Mouse (Mus musculus) spleen, postnatal 10 days (tissue): ENCODE measurements around the gene Wfdc6b.
"Not testable (repeated sequence)": the region's sequence is repeated elsewhere in the genome, so short reads cannot be mapped to it uniquely, and the experiment has no call there.

ENCODE experiments used
- DNase-seq, 2 experiments: peaks; one replicate each; pipeline ENCODE4 v3.0.0; 2021 to 2022; ENCODE audit warnings: low spot score in 2 of 2

Wfdc6b gene

DNA sequence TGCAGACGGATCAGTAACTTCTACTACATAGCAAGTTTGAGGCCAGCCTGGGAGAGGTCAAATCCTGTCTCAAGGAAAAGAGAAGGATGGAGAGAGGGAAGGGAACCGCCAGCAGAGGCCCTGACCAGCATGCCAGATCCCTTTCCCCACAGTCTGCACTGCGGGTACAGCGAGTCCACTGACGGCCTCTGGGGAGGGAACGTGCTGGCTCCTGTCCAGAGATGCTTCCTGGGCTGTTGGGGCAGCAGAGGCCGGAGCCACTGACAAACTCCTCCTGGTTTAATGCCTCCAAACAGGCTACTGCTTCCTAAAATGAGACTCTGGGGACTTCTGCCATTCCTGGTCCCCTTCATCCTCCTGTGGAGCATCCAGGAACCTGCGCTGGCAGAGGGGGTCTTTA lies at the start of gene Wfdc6b, which contains the start of gene Wfdc8:
TSS of gene Wfdc6b (plus strand) at position 52 of the 400 bp plus-strand sequence.
TSS of gene Wfdc8 (minus strand) at position 156 of the 400 bp plus-strand sequence.
- DNase-seq: not testable (repeated sequence)

DNA sequence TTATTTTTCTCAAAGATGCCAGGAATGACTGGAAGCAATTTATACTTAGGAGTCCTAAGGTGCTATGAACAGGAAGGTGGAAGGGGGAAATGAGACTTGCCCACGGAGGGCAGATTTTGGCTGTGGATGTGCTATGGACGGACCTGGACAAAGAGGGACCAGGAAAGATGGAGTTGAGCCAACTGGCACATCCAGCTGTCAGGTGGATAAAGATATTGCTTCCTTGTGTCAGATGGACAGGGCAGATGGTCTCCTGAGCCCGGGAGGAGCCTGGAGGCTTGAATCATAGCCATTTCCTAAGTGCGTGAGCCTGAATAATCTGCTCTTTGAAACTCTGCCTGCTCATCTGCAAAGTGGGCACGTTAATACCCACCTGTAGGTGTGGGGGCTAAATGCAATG lies 49.0 kb upstream of the Wfdc6b start:
- DNase-seq: no peak

GRCm38 (mm10) chr2:164566997-164567396 lies 46.3 kb upstream of the Wfdc6b start:
- peak in 1 of 2 experiments; percentile 28 for DNase-seq

- DNase-seq: no peak
These were observed 45.9 kb upstream of the Wfdc6b start for GRCm38 (mm10) chr2:164567460-164567859.

GRCm38 (mm10) chr2:164573359-164573758 lies 40.0 kb upstream of the Wfdc6b start, which contains the start of gene Spint3:
TSS of gene Spint3 (minus strand) at chr2:164573459.
- DNase-seq: not testable (repeated sequence)

- DNase-seq: not testable (repeated sequence)
These were observed 28.1 kb upstream of the Wfdc6b start, which contains the start of gene Wfdc6a for GRCm38 (mm10) chr2:164585025-164585725. TSS of gene Wfdc6a (minus strand) at chr2:164585447.

DNA sequence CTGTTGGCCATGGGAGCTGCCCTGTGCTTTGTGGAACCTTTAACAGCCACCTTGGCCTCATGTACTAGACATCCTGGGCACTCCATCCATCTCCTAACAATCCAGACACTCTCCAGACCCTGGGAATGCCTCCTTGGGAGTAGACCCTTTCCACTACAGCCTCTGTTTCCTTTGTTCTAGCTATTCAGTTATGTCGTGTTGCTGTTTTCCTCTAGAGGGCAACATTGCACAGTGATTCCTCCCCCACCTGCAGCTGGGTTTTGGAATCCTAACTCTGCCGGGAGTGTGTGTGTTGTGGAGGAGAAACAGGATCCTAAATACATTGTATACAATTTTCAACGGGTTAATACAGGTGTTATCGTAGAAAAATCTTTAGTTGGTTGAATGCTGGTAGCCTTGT lies 21.3 kb upstream of the Wfdc6b start:
- DNase-seq: no peak

DNA sequence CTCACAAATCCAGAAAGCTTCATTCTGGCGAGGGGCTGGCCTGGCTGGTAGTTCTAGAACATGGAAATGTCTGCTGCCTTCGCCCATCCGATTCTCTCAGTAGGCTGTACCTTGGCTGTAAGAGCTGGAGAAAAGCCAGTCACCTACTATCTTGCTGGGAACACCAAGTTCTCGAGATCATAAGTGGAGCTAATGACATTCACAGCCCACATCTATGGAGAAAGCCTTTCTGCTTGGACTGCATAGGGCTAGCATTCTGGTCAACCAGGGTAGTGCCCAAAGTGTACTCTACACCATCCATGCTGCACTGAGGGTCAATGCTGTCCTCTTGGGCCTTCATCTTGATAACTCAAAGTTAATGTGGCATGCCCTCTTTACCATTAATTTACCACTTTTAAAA lies 19.8 kb upstream of the Wfdc6b start, which contains the start of gene Eppin:
TSS of gene Eppin (minus strand) at position 101 of the 400 bp plus-strand sequence.
- no peak for DNase-seq

- DNase-seq: no peak
These were observed 13.1 kb upstream of the Wfdc6b start for GRCm38 (mm10) chr2:164600179-164600578.

DNA sequence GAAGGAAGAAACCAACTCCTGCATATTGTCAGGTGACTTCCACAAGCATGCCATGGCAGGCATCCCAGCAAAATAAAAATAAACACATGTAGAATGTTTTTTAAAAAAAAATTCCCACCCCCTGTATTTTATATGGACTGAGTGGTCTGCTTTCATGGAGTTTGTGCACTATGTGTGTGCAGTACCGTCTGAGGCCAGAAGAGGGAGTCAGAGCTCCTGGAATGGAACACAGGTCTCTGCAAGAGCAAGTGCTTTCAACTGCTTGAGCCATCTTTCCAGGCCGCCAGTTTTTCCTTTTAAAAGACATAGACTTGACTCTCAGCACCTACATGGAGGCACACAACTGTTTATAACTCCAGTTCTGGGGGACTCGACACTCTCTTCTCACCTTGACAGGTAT lies 9.8 kb upstream of the Wfdc6b start:
- no peak for DNase-seq

- no peak for DNase-seq
These were observed 8.9 kb upstream of the Wfdc6b start for GRCm38 (mm10) chr2:164604411-164604810.

GRCm38 (mm10) chr2:164608781-164609180 lies 4.5 kb upstream of the Wfdc6b start:
- no peak for DNase-seq

- no peak for DNase-seq
These were observed 2.1 kb downstream of the Wfdc6b start for GRCm38 (mm10) chr2:164615386-164615785.

- no peak for DNase-seq
These were observed 5.7 kb downstream of the Wfdc6b start for GRCm38 (mm10) chr2:164619050-164619449.

DNA sequence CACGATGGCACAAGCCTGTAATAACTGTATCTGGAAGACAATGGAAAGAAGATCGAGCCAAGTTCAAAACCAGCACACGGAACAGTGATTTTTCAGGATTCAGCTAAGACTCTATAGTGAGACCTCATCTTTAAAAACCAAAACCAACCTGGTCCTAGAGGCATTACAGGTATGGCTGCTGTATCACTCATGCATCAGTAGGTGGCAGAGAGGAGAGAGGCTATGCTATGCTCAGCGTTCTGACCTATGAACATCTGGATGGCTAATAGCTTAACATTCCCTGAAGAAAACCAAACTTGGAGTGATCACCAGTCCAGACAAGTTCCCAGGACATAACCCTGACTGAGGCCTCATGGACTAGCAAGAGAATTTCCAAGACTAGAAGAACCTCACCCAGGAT lies 8.5 kb downstream of the Wfdc6b start:
- DNase-seq: no peak

DNA sequence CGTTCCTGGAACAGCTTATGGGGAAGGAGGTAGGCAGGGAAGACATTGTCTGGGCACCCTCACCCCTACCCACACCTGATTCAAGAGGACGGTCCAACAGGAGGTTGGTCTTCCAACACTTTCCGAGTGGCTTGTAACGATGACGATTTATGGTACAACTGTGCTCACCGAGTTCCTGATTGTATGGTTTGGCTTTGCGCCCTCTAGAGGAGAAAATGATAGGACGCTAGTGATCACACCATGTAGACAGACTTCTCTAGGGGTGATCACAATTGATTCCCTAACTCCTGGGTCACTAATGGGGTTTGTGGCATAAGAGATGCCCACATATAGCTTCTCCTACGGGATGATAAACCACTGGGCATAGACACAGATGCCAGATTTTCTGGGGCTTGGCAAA lies 21.9 kb downstream of the Wfdc6b start:
- DNase-seq: no peak

GRCm38 (mm10) chr2:164638696-164639095 lies 25.4 kb downstream of the Wfdc6b start, which contains the start of gene Wfdc16:
TSS of gene Wfdc16 (minus strand) at chr2:164638796.
- DNase-seq: no peak

DNA sequence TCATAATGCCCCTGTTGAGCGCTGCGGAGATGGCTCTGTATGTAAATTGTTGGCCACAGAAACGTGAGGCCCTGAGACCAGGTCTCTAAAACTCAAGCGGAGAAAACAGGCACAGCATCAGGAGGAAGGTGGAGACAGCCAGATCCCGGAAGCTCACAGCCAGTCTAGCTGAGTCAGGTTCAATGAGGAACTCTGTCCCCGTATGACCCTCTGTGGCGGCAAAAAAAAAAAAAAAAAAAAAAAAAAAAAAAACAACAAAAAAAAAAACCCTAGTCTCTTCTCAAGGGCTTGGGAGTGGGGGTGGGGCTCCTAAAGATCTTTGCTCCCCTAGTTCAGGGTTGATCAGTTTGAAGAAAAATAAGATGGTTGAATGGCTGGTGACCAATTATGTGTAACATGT lies 27.8 kb downstream of the Wfdc6b start:
- no peak for DNase-seq

DNA sequence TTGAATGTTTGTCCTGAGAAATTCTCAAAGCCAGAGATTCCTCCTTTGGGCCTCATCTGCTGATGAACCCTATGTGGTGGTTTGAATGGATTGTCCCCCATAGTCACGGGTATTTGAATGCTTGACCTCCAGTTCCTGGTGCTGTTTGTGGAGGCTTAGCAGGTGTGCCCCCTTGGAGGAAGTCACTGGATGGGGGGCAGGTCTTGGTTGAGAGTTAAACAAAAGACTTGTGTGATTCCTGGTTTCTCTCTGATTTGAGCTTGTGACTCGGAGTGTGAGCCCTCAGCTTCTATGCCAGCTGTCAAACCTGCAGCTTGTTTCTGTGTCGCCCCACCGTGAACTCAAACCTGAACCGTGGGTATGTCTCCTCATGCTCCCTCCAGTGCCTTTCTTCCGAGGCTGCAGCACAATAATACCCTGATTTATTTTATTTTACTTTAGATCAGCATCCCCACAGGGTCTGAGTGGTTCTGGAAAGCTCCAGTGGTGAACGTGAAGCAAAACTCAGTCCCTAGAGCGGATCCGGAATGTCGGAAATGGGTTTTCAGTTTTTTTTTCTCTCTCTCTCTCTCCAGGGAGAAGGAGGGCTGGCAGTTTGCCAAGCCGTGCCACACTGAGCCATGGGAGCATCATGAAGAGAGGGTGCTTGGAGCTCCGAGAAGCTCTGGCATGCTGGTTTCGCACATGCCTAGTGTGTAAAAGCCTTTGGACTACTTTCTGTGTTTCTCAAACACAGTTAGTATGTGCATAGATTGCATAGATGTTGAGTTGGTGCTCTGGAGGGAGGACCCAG lies 28.8 kb downstream of the Wfdc6b start:
- DNase-seq: no peak

DNA sequence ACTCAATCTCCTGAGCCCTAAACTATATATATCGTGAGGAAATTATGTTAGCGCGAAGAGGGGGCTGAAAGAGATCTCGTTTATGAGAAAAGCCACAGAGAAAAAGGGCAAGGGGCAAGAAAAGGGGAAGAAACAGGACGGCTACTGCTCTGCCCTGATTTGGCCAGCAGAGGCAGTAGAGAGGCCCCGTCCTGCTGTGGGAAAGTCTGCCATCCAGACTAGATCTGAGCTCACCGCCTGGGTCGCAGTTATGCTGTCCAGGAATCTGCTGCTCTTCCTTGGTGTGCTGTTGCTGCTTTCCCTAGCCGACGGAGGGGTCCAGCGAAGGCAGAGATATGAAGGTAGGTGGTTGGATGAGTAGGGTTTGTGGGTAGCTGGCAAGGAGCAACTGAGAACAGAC lies 42.5 kb downstream of the Wfdc6b start, which contains the start of gene Wfdc10:
TSS of gene Wfdc10 (plus strand) at position 189 of the 400 bp plus-strand sequence.
- DNase-seq: peak; percentile 35 to 71

GRCm38 (mm10) chr2:164656483-164656882 lies 43.2 kb downstream of the Wfdc6b start, which contains the start of gene Wfdc9:
TSS of gene Wfdc9 (minus strand) at chr2:164656583.
- no peak for DNase-seq

DNA sequence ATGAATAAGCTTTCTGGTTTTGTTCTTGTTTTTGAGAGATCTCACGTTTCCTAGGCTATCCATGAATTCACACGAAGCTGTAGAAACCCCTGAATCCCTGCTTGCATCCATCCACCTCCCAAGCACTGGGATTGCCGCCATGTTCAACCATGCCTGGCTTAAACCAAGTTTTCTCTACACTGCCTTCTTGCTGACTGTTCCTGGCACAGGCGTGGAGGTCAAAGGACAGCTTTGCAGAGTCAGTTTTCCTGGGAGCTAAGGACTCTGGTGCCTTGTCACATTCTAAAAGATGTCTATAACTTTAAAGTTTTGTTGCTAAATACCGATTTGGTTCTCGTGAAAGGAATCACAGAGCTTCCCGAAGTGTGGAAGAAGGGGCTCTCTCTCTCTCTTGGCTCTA lies 51.5 kb downstream of the Wfdc6b start:
- no peak for DNase-seq
